Mouse (Mus musculus): ENCODE data around the gene Rfc5. TPM values are rescaled to one million over a fixed set of nuclear protein-coding genes. Genes with fewer than 3 reads are reported as not detected.
"Not testable (repeated sequence)": the region's sequence is repeated elsewhere in the genome, so short reads cannot be mapped to it uniquely, and the experiment has no call there.

Rfc5 gene
- total RNA-seq, 1 experiment from 2014 or later = 16.8 TPM

DNA sequence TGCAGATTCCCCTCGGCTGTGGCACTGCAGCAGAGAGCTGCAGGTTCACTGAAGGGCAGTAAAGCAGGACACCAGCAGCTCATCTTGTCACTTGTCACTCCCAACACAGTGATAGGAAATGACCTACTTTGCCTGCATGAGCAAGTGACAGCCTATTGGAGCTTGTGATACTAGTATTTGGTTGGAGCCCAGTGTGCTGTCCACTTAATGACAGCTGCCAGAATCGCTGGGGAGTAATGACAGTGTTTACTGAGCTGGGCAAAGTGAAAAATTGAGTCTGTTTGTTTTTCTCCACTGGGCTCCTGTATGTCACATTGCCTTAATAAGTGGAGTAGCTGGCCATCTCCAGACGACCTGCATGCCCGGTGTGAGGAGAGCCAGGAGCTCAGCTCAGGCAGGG is 8.6 kb downstream of the Rfc5 start:
- ATAC-seq (replicated peaks; ENCODE audit: insufficient number of reproducible peaks, low FRiP score, low TSS enrichment, poor library complexity, severe bottlenecking) = no peak

DNA sequence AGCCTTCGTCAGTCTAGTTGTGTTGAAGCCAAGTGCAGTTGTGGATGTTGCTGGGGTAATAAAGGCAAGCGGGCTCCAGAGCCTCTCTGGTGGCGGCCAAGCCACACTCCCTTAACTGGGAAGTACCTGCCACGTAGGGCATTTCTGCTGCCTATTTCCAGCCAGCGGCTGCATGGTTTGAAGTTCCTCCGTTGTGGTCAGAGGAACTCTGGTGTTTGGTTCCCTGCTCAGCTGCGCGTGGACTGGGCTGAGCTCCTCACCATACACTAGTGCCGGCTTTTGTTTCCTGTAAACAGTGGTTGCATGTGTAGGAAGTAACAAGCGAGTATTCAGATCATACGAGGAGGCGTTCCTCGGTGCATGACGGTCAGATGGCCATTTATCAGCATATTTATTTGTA is 11.1 kb downstream of the Rfc5 start:
- ATAC-seq (replicated peaks; ENCODE audit: insufficient number of reproducible peaks, low FRiP score, low TSS enrichment, poor library complexity, severe bottlenecking) = not testable (repeated sequence)

GRCm38 (mm10) chr5:117376331-117376761 is 12.5 kb downstream of the Rfc5 start:
- no peak for ATAC-seq (replicated peaks; ENCODE audit: insufficient number of reproducible peaks, low FRiP score, low TSS enrichment, poor library complexity, severe bottlenecking)

- ATAC-seq (replicated peaks; ENCODE audit: insufficient number of reproducible peaks, low FRiP score, low TSS enrichment, poor library complexity, severe bottlenecking) = no peak
Observed at GRCm38 (mm10) chr5:117374372-117375049, 14.3 kb downstream of the Rfc5 start.

DNA sequence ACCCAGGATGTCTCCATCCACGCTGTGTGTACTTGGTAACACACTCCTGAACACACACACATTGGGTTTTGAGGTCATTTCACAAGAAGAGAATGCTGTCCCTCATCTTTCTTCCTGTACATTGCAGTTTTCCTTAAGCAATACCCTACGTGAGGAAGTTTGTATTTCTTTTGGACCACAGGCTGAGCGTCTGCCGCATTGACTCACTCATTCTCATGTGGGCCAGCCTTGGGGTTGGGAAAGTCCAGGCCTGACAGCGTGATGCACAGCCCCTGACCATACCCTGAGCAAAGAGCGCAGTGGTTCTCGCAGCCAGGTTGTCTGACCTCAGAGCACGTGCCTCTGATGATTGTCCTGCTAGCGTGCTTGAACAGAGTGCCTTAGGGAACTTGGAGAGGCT is 15.4 kb downstream of the Rfc5 start:
- no peak for ATAC-seq (replicated peaks; ENCODE audit: insufficient number of reproducible peaks, low FRiP score, low TSS enrichment, poor library complexity, severe bottlenecking)

DNA sequence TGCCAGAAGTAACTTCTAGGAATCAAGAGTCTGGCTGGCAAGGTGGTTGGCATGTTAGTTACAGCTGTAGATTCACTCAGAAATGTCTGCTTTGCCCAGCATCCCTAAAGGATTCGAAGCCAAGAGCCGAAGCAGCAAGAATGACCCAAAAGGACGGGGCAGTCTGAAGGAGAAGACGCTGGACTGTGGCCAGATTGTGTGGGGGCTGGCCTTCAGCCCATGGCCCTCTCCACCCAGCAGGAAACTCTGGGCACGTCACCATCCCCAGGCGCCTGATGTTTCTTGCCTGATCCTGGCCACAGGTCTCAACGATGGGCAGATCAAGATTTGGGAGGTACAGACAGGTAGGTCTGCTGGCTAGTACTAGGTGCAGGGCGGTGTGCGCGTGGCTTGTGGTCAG is 18.3 kb downstream of the Rfc5 start:
- no peak for ATAC-seq (replicated peaks; ENCODE audit: insufficient number of reproducible peaks, low FRiP score, low TSS enrichment, poor library complexity, severe bottlenecking)

DNA sequence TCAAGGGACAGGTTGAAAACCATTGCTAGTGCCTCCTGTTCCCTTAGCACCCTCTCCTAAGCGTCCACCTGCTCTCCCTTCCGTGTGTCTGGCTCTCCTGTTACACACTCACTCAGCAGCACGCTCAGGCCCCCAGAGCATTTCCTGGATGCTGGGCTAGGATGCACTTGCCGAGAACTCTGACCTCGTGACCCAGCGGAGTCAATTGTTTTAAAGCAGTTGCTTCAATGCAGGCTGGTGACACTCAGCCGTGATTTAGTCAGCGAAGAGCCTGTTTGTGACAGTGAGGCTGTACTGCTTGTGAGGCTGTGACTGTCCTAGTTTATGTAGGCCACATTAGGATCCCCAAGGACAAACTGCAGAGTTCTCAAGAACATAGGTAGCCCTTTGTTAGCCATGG is 21.6 kb downstream of the Rfc5 start:
- ATAC-seq (replicated peaks; ENCODE audit: insufficient number of reproducible peaks, low FRiP score, low TSS enrichment, poor library complexity, severe bottlenecking) = no peak

GRCm38 (mm10) chr5:117365904-117366561 is 22.8 kb downstream of the Rfc5 start:
- ATAC-seq (replicated peaks; ENCODE audit: insufficient number of reproducible peaks, low FRiP score, low TSS enrichment, poor library complexity, severe bottlenecking) = no peak

DNA sequence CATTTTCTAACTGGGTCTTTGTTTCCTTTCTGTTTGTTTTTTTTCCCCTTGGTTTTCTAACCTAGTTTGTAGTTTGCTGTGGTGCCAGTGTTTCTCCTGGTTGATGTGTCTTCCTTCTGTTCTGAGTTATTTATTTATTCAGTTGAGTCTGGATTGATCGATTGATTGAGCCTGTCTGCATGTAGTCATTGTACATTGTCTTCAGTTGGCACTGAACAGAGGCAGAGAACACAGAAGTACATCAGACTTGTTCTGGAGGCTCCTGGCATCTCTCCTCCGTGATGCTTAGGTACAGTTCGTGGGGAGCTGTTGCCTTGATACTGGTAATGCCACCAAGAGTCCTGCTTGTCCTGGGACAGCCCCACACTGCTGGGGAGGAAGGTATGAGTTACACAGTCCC is 24.0 kb downstream of the Rfc5 start:
- no peak for ATAC-seq (replicated peaks; ENCODE audit: insufficient number of reproducible peaks, low FRiP score, low TSS enrichment, poor library complexity, severe bottlenecking)

DNA sequence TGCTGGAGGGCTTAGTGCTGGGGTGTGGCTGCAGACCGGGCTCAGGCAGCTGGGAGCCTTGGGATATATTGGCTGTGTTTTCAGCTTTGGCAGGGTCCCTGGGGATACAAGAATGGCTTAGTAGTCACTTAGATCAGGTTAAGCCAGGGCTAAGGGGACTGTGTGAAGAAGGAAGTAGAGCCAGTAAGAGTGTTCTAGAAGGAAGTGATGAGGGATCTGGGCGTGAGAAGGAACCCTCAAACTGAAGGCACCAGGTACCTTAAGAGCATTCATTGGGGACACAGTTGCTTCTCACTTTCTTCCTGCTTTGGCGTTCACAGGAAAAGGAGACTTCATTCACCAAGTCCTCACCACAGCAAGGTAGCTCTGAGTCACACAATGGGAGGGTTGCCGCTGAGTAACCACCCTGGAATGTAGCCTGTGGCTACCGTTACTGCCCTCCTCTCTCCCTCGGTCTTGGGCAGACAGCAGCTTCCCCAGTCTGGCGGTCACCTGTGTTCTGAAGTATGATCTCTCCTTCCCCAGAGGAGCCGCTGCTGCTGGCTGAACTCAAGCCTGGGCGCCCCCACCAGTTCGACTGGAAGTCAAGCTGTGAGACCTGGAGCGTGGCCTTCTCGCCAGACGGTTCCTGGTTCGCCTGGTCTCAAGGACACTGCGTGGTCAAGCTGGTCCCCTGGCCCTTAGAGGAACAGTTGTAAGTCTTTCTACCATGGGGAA is 25.6 kb downstream of the Rfc5 start:
- 0 out of 2 replicates have a peak, but pooled peaks have one; percentile 38 for ATAC-seq (replicated peaks; ENCODE audit: insufficient number of reproducible peaks, low FRiP score, low TSS enrichment, poor library complexity, severe bottlenecking)

DNA sequence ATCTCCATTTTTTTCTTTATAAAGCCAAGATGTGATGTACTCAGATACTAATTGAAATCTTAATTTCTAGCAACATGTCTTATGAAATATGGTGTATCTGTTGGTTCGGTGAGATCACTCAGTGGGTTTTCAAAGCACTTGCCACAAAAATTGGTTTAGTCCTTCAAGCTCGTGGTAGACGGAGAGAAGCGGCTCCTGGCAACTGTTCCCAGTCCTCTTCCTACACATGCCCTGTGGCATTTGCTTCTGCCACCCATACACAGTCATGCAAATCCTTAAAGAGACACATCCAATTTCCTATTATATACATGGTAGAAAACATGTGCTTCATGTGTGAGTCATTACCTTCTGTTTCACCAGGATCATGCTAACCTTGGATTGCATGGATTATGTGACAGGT is 27.3 kb downstream of the Rfc5 start:
- ATAC-seq (replicated peaks; ENCODE audit: insufficient number of reproducible peaks, low FRiP score, low TSS enrichment, poor library complexity, severe bottlenecking) = no peak

DNA sequence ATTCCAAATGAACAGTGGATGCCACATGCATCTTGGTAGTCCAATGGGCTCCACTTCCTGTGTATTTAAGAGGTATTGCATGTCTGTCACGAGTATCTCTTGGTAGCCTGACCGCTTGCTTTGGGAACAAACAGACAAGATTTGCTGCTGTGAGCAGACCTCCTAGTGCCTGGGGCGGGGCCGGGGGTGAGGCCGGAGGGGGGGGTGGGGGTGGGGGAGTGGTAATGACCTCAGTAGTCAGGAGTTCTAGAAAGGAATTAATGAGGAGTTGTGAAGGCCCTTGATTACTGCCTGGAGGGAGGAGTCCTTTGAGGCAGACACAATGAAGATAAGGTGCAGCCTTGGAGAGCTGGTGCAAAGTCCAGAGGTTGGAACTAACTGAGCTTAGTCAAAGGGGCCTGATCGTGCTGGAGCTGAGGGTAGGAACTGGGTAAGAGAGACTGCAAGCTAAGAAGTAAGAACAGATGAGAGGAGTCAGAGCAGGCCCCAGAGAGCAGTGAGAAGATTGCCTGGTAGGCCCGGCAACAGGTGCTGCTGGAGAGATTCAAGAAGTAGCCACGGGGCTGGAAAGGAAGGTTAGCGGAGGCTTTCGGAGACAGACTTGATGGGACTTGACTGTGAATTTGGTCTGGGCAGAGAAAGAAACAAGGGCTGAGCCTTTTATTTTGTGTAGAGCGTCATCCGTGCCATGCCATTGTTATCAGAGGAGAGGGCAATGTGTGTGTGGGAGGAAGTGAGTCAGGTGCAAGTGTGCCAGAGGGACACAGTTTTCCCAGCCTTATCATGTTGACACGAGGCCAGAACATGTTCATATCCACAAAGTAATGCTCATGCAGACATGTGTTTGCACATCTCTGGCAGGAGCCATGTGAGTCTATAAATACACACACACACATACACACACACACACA is 28.0 kb downstream of the Rfc5 start:
- no peak for ATAC-seq (replicated peaks; ENCODE audit: insufficient number of reproducible peaks, low FRiP score, low TSS enrichment, poor library complexity, severe bottlenecking)

DNA sequence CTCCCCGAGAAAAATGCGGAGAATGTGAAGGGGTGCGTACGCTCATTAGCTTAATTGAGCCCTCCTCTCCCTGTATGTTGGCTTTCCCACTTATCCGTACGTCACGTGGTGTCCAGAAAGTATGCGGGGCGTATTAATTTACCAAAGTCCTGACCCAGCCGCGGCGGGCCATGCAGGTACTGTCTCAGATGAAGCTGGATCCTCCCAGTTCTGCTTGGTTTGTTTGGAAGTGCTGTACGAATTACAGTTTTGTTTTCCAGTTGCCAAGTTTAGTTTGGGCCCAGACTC is 28.7 kb downstream of the Rfc5 start:
- no peak for ATAC-seq (replicated peaks; ENCODE audit: insufficient number of reproducible peaks, low FRiP score, low TSS enrichment, poor library complexity, severe bottlenecking)

- ATAC-seq (replicated peaks; ENCODE audit: insufficient number of reproducible peaks, low FRiP score, low TSS enrichment, poor library complexity, severe bottlenecking) = no peak
Observed at GRCm38 (mm10) chr5:117359497-117360227, 29.2 kb downstream of the Rfc5 start.

DNA sequence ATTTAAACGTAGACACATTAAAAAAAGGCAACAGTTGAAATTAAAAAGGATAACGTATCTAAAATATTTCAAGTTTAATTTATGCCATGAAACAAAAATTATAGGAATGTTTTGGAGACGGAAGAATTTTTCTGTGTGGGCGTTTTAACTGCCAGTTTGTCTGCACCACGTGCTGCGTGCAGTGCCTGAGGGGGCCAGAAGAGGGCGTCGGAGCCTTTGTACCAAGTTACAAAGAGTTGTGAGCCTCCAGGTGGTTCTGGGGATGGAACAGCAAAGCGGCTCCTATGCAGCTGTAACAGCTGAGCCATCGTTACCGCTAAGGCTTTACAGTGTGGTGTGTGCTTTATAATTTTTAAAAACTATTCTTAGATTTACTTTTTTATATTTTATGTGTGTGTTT is 30.1 kb downstream of the Rfc5 start:
- no peak for ATAC-seq (replicated peaks; ENCODE audit: insufficient number of reproducible peaks, low FRiP score, low TSS enrichment, poor library complexity, severe bottlenecking)

DNA sequence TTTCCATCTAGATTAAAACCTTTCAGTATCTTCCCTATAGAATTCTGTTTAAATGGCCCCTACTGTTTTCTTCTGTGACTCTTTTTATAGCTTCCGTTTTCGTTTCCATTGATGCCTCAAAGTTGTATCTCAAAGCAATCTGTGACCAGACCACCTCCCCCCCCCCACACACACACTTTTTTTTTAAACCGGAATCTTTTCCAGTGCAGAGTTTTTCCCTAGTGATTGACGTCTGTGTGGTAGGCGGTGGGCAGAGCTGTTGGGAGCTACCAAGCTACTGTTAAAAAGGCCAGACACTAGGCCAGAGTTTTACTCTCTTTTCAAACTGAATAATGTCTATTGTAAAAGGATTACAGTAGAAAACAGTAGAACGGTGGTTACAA is 30.6 kb downstream of the Rfc5 start:
- ATAC-seq (replicated peaks; ENCODE audit: insufficient number of reproducible peaks, low FRiP score, low TSS enrichment, poor library complexity, severe bottlenecking) = no peak

DNA sequence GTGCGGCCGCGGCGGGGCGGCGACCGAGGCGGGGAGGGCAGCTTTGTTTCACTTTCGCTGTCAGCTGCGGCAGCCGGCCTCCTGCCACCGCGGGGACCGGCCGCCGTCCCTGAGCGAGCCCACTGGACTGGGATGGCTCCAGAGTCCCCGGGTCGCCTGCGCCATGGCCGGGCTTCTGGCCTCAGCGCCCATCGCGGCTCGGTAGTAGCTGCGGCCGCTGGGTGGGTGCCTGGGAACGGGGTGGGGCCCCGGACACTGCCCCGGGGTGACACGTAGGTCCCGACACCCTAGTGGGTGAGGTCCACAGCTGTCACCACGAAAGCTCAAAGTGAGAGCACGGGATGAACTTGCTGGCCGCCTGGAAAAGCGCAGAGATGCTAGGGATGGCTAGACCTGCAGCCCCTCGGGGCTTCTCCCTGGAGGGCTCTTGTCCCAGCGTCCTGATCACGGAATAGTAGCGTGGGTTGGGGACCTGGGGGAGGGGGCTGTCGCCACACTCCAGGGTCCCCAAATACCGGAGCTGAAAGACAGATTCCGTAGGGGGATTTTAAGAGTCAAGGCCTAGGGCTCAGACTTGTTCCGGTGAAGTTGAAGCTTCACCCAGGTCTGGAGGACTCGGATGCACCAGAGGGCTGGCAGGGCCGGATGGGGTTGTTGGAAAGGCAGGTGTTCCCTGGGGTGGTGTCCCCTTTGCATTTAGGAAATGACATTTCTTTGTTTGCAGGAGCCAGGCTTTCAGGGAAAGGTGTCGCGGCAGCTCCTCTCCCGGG is 31.2 kb downstream of the Rfc5 start:
- ATAC-seq (replicated peaks; ENCODE audit: insufficient number of reproducible peaks, low FRiP score, low TSS enrichment, poor library complexity, severe bottlenecking) = peak; percentile 36; the same call in 1 of the 2 replicates

- 0 out of 2 replicates have a peak, but pooled peaks have one; percentile 44 for ATAC-seq (replicated peaks; ENCODE audit: insufficient number of reproducible peaks, low FRiP score, low TSS enrichment, poor library complexity, severe bottlenecking)
Observed at GRCm38 (mm10) chr5:117357129-117357477, 31.7 kb downstream of the Rfc5 start, which contains the start of gene Wsb2. Gene Wsb2 (plus strand): TSS chr5:117357304.
